Mouse (Mus musculus) stomach, postnatal 0 days (tissue): ENCODE results near the gene Ino80e.

ENCODE experiments used
- CTCF ChIP-seq: IDR thresholded peaks from 2 replicates; pipeline ENCODE4 v1.5.1; 2016; ENCODE audit warnings: antibody characterized with exemption, low read depth, mild to moderate bottlenecking, moderate library complexity
- EP300 ChIP-seq: optimal IDR thresholded peaks from 2 replicates; pipeline ENCODE3; 2016; ENCODE audit warnings: antibody characterized with exemption

DNA sequence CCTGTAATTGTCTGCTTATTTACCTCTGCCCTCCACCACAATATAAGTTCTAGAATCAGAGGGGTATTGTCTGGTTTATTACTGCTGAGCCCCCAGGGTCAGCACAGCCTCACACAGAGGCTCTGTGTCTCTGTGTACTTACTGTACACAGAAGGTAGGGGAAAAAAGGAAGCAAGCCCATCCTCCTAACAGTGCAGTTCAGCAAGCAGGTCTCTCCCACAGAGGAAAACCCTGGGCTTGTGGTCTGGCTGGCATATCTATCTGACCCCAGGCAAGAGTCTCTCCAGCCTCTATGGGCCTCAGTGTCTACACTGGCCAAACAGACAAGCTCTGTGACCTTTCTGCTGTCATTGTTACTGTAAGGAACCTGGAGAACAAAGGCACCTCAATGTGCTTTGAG lies 58.4 kb downstream of the Ino80e start:
- no peak for TF ChIP-seq CTCF
- TF ChIP-seq EP300: no peak
